Mouse (Mus musculus): ENCODE results near the gene Spink4.
"Not testable (repeated sequence)": the region's sequence is repeated elsewhere in the genome, so short reads cannot be mapped to it uniquely, and the experiment has no call there.

The Spink4 gene

DNA sequence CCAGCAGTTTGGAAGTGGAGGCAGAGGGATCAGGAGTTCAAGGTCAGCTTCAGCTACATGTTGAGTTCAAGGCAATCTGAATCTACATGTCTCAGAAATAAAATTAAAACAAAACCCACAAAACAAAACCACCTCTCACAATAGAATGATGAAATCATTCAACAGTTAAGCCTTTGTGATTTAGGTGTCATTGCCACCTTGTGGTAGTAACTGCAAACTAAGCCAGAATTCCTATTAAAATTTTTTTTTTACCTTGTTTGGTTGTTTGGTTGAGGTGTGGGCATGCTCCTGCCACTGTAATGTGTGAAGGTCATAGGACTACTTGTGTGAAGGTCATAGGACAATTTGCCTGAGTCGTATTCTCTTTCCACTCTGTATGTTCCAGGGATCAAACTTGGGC lies 13.6 kb upstream of the Spink4 start:
- peak; percentile 57 for DNase-seq (ENCODE audit: low spot score)

DNA sequence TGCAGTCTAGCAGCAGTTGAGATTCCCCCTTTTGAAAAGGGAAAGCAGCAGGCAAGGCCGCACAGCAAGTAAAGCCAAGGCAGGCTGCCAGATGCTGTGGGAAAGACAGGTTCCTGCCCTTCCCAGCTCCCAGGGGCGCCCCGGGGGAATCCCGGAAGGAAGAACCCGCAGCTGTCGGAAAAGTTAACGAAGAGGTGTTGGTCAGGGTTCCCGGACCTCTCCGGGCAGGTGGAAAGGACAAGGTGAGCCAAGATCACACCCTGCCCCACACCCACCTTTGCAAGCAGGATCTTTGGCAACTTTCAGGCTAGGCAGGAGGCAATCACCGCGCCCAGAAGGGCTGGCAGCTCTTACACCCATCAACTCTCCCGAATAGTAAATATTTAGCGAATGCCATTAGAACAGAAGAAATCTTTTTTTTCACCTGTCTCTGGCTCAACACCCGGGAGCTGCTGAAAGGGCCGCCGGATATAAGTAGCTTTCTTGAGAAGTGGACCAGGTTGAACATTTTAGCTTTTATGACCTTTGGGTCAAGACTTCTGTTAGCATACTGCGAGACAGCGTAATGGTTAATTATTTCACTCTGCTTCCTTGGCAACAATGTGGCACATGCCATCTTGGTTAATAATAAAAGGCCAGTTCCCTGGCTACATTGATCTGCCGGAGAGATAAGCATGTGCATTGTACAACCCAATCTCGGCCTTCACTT lies 11.4 kb upstream of the Spink4 start:
- DNase-seq (ENCODE audit: low spot score) = no peak

DNA sequence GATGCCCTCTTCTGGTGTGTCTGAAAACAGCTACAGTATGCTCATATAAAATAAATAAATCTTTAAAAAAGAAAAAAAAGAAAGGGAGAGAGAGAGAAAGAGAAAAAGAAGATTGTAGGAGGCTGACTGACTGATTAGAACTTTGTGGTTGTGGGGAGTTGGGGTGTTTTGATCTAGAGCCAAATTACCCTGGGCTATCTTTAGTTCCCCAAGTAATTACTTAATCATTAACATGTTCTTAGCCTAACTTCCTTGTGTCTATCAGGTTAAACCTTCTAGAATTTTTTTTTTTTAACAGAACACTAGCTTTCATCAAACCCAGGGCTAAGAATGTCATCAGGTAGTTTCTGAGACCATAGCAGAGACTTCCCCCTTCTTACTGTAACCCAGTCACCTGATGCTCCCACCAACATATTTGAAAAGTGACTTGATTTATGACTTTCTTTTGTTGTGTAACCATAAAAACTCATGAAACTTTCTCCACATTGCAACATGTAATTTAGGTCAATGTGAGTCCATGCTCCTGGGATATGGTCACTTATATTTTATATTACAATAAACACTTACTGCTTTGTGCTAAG lies 5.5 kb upstream of the Spink4 start:
- DNase-seq (ENCODE audit: low spot score) = peak; percentile 49

DNA sequence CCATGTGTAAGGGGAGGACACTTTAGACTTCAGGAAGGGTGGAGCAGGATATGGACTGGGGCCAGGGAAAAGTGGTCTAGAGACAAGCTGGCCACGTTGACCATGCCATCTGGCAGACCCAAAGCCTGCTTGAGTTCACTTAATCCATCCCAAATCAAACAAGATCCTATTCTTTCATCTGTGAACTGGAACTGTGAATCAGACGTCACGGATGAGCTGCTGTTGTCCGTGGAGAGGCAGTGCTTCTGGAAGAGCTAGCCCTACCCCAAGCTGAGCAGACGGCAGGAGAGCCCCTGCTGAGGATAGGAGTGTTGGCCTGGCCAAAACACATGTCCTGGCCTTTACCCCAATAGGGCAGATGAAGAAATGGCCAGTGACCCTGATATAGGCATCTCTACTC lies 3.9 kb upstream of the Spink4 start:
- no peak for DNase-seq (ENCODE audit: low spot score)

DNA sequence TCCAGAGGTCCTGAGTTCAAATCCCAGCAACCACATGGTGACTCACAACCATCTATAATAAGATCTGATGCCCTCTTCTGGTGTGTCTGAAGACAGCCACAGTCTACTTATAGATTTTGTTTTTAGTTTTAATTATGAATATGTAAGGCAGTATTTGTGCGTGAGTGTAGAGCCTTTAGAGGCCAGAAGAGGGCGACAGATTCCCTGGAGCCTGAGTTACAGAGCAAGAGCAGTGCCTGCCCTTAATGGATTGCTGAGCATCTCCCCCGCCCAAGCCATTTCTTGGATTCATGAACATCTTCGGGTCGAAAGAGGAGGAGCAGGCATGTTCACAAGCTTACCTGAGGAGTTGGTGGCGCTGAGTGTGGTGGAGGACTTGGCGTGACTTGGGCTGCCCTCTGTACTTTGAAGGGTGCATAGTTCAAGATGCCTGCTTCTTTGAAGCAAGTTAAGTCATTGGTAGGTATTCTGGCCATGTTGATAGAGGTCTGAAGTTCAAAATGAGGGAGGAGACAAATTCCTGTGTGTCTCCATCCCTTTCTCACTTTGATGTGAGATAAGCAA lies 3.2 kb upstream of the Spink4 start:
- DNase-seq (ENCODE audit: low spot score) = no peak

DNA sequence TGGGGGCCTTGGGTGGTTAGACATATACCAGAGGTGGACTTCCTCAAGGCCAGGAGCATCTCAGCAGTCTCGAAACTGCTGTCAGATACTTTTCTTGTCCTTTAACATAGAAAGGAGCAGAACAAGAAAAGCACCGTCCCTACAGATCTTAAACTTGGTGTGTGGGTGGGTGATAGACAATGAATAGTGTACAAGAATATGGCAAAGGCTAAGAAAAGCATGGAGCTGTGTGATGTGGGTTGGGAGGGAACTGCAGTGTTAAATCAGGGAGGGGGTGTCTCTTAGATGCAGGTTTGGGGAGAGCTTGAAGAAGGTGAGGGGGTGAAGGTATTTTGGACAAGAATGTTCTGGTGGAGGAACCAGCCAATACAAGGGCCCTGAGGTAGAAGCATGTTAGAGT lies 724 bp downstream of the Spink4 start:
- DNase-seq (ENCODE audit: low spot score) = no peak

DNA sequence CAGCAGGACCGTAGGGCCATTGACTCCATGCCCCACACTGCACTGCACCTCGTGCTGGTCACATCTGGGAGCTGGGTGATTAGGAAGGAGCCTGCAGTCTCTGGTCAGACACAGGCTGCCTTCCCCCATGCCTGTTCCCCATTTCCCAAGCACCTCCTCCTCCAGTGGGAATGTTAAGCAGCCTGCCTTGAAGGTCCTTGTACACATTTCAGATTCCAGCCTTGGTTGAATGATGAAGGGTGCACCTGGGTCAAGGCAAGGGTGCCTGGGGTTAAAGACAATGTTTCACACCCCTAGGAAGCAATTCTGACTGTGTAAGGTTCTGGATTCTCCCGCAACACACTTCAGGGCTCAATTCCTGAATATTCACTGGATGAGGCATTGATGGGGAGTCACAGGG lies 1.4 kb downstream of the Spink4 start:
- no peak for DNase-seq (ENCODE audit: low spot score)

DNA sequence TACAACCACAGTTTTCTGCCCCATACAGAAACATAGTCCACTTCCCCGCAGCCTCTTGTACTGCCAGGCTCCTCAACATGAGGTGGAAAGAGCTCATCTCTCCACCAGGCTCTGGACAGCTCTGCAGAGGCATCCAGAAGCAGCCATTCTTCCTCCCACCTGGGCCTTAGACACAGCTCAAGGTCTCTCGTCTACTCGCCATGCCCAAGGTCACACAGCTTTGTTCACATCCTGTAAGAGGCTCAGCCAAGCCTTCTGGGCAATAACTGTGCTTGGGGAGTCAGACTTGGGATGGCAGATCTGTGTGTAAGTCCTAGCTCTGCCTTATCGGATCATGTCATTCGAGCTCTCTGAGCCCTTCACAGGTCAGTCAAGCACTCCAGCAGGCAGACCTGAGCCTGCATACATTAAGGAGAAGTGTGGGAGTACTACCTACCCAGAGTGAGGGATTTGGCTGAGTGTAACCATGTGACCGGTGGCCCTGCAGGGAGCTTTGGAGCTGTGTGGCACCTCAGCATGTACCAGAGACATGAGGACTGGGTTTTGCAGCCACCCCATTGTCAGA lies 3.3 kb downstream of the Spink4 start:
- DNase-seq (ENCODE audit: low spot score) = no peak

DNA sequence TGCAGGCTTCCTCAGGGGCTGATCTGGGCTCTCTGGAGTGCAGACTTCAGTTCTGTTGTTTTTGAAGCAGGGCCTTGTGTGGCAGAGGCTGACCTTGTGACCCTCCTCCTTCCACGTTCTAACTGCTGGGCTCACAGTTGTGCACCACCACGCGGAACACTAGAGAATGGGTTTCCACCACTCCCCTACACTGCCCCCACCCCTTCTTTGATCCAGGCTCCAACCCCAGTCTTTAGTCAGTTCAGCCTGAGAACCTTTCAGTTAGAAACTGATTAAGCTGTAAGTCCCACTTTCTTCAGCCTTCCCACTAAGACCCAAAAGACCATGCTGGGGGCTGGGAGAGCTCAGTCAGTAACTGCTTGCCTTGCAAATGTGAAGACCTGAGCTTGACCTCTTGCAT lies 5.7 kb downstream of the Spink4 start:
- DNase-seq (ENCODE audit: low spot score) = no peak

DNA sequence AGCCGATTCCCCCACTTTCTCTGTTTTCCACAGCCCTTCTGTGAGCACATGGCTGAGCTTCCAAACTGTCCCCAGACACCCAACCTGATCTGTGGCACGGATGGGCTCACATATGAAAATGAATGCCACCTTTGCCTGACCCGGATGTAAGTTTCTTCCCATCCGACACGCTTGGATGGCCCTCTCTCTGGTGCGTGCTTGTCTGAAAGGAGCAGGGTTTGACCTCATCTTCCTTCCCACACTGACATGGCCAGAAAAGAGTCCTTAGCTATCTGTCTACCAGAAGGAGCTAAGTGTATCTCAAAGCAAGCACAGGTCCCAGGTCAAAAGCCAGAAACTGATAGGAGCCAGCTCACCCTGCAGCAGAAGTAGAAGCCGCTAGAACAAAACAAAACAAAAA lies 9.2 kb downstream of the Spink4 start:
- DNase-seq (ENCODE audit: low spot score) = no peak

DNA sequence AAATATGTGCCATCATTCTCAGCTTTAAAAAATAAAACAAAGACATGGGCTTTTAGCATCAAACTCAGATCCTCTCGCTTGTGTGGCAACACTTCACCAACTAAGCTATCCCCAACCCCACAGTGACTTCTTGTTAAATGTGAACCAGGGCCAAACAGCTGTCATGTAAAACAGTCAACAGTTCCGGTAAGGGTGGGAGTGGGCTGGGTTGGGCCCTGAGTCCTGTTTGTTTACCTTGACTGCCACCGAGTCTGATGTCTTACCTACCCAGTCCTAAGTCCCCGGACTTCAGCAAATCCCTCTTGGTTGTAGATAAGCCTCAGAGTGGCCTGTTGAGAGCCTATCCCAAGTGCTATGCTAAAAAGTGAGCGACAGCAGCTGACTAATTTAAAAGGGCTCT lies 13.8 kb downstream of the Spink4 start:
- no peak for DNase-seq (ENCODE audit: low spot score)

DNA sequence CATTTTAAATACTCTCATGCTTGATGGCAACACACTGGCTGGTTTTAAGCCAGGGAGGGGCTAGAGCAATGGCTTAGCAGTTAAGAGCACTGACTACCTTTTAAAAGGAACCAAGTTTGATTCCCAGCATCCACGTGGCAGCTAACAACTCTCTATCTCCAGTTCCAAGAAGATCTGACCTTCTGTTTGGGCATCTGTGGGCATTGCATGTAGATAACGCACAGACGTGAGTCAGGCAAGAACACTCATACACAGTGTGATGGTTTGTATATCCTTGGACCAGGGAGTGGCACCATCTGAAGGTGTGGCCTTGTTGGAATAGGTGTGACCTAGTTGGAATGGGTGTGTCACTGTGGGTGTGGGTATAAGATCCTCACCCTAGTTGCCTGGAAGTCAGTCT lies 14.5 kb downstream of the Spink4 start:
- not testable (repeated sequence) for DNase-seq (ENCODE audit: low spot score)

DNA sequence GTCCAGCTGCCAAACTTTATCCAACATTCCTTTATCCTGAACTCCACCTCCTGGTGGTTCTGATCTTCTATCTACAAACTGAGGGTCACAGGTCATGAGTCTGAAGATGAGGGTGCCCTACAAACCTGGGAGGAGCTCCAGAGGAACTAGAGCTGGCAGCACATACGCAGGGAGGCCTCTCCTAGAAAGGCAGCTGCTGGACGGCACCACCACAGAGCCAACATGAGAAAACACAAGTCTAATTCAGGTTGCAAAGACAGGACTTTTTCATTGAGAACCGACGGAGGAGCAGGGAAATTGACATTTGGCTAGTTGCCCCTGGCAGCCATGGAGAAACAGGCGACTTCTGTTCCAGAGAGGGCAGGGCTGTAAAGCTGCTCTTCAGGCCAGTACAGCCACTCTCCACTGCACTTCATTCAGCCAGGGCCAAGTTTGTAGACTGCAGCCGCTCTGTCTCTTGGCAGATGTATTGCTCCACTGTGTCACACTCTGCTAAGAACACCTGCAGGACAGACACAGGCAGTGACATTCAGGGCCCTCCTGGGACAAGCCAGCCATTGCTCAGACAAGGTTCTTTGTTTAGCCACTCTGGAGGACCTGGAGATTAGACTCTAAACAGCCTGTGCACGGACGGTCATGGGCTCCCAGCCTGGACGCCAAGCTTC lies 16.5 kb downstream of the Spink4 start:
- peak; percentile 95 for DNase-seq (ENCODE audit: low spot score)

DNA sequence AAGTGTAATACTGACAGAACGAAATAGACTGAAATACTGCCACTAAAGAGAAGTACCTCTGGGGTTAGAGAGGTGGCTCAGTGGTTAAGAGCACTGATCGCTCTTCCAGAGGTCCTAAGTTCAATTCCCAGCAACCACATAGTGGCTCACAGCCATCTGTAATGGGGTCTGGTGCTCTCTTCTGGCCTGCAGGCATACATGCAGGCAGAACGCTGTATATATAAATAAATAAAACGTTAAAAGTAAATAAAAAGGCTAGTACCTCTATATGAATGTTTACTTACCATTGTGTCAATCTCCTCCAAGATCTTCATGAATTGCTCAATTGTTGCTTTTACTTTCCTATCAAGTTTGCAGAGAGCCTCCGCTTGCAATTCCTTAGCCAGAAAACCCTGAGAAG lies 18.9 kb downstream of the Spink4 start:
- no peak for DNase-seq (ENCODE audit: low spot score)

DNA sequence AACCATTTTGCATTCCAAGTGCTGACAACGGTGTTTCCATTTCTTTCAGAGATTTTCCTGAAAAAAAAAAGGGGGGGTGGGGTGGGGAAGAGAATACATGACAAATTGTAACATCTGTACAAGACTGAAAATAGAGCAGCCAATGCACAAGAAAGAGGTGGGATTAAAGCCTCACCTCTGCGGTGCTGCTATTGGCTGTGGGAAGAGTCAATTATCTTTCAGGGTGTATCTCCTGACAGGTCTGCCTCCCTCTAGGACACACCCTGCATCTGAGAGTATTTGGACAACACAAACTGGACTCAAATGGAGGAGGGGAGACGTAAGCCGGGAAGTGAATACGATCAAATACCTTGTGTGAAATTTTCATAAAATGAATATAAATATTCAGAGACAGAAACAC lies 23.8 kb downstream of the Spink4 start:
- no peak for DNase-seq (ENCODE audit: low spot score)

DNA sequence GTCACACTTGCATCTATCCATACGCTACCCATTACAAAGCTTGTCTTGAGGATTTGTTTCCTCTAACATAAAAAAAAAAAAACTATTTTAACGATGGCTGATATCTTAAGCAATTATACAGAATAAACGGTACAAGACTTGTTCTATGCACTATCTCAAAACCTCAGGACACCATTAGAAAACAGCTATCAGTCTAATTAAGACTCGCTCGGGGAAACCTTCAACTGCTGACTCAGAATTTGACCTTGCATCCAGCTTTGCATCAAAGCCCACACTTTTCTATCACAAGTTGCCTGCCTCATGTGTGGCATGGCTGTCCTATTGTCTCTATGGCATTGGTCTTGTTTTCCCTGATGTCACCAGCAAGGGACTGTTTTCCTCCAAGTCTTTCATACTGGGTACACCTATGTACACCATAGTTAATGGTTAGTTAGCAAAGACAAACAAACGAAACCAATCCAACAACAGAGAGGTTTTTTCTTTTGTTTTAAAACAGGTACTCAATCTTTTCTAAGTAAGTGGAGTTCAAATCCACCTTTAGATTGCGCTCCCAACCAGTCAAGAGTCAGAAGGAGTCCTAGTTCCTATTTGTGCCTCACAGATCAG lies 26.8 kb downstream of the Spink4 start:
- DNase-seq (ENCODE audit: low spot score) = no peak

DNA sequence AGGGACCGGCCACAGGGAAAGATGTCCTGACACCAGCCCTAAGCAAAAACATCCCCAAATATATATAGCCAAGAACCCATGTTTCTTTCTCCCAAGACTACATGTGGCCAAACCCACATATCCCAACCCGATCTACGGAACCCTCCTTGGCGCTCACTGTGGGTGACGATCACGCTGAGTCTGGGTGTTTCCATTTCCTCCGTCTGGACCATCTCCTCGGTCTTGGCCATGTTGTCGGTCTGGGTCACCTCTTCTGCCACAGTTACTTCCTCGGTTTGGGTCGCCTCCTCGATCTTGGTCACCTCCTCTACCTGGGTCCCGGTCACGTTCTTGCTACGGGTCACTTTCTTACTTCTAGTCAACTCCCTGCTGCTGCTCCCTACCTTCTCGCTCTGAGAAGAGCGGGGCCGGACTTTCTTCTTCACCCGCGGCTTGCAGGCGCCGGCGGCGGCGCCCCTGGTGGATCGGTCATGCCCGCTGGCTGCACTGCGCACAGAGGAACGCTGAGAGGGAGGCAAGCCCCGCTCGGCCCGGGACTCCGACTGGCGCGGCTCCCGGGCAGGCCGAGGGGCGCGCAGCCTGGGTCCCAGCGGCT lies 27.8 kb downstream of the Spink4 start:
- peak; percentile 46 for DNase-seq (ENCODE audit: low spot score)

DNA sequence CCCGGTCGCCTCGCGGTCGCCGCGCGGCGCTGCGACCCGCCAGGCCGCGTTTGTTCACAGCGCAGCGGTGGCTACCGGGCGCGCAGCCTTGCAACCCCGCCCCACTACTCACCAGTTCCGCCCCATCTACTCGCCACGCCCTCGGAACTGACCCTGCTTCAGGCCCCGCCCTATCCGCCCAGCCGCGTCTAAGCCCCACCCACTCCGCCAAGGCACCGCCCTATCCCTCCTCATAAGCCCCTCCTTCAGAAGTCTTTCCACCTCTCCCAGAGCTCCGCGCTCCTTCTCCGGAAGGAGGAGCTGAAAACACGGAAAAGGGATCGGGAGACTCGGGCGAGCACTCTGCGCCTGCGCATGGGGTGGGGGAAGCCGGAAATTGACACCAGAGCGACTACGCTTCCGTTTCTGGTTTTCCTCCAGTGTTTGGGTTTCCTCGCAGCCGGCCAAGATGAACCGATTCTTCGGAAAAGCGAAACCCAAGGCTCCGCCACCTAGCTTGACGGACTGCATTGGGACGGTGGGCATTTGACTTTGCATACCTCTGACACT lies 28.4 kb downstream of the Spink4 start, which contains the start of the genes Bag1 and Chmp5:
TSS of gene Bag1 (minus strand) at position 135 of the 549 bp plus-strand sequence.
TSS of gene Chmp5 (plus strand) at position 248 of the 549 bp plus-strand sequence.
- DNase-seq (ENCODE audit: low spot score) = peak; percentile 99

DNA sequence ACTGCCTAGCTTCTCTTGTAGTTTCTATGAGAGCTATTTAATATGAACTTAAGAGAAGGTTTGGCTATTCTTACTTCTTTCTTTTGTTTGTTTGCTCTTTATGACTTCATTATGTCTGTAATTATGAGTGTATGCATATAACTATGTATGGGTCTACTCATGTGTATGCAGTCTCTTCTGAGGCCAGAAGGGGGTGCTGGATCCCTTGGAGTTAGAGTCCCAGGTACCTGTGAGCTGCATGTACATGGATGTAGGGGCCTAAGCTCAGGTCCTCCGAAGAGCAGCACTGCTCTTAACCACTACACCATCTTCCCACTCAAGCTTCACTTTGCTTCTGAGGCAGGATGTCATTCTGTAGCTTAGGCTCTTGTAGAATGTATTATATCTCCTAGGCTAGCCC lies 33.7 kb downstream of the Spink4 start:
- DNase-seq (ENCODE audit: low spot score) = no peak

DNA sequence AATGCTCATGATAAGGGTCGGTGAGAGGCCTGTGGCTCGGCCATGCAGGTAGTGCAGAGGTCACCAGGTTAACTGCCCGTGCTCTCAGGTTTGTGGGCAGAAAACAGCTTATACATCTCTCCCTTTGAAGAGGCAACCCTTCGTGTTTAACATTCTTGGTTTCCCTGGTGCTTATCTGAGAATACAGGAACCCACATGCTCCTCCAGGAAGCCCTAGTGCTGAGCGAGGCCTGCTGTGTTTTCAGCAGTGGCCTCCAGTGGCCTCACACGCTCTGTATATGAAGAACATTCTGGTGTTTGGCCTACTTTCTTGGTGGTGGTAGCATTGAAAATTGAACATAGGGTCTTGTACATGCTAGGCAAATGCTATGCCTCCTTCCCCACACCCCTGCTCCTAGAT lies 36.1 kb downstream of the Spink4 start:
- no peak for DNase-seq (ENCODE audit: low spot score)

DNA sequence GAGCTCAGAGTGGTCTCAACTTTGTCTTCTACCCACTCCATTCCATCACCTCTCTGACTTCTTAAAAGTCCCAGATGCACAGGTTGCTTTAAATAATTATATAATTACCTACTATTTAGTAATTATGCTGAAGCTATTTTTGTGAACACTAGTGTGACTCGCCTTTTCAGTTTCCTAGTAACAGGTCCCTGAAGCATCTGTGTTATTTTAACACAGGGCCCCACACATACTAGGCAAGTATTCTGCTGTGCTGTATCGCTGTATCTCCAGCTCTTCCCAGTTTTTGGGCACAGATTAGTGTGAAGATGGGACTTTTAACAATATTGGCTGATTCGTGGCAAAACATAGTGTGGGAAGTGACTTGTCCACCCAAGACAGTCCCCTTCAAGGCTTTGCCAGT lies 43.7 kb downstream of the Spink4 start:
- DNase-seq (ENCODE audit: low spot score) = no peak

DNA sequence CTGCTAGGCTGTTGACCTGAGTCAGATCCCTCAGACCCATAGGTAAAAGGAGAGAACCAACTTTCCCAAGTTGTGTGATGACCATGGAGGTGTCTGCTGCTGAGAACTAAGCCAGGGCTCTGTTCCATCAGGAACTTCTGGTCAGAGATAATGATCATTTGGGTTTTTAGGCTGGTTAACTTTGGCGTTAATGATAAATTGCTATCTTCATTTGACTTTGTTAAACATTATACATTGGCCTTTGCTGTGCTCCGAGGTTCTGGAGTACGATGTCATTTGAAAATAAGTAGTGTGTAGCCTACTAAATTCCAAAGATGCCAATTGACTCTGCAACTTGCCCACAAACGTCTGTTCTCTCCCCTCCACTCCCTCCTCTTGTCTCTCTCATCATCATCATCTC lies 49.3 kb downstream of the Spink4 start:
- DNase-seq (ENCODE audit: low spot score) = no peak

Data from adipocyte (in vitro differentiated cells).